Mouse (Mus musculus) cerebellum, adult 2 months (tissue): ENCODE measurements around the gene Zbtb16.

ENCODE experiments used
- CTCF ChIP-seq: fragments of 200-500 bp; IDR thresholded peaks from 2 replicates; pipeline ENCODE4 v1.5.1; 2011; ENCODE audit warnings: low read depth, mild to moderate bottlenecking, control low read depth, low read length, moderate library complexity, borderline replicate concordance; ENCODE audit not compliant: insufficient read depth
- POLR2A ChIP-seq: fragments of 200-500 bp; IDR thresholded peaks from 2 replicates; pipeline ENCODE4 v1.6.1; 2011; ENCODE audit warnings: low read length, control low read depth, borderline replicate concordance; ENCODE audit not compliant: insufficient read depth

- TF ChIP-seq POLR2A (no peak), CTCF (no peak)
Measured at GRCm38 (mm10) chr9:48819695-48820094, 16.3 kb downstream of the Zbtb16 start.
